Mouse (Mus musculus): Measurements from ENCODE around the gene B4galnt1. TPM values are rescaled to one million over a fixed set of nuclear protein-coding genes. Genes with fewer than 3 reads are reported as not detected.

B4galnt1 gene
- polyA plus RNA-seq (2014; fragmentation: Nextera tagmentation; extraction: Ambion mirVana), result 66.8 and 74.1 TPM in 2 replicates

- H3K4me1 ChIP-seq (ENCODE audit: control insufficient read depth, insufficient read depth, low read length), result peaks cover 9% of the 10 kb centered on the region; the same call in 1 of the 2 replicates
- H3K27me3 ChIP-seq (ENCODE audit: control insufficient read depth, insufficient read depth, low read length), result peaks cover 33% of the 10 kb centered on the region
- DNase-seq (peak; percentile 96), ATAC-seq (ENCODE audit: low FRiP score, low TSS enrichment) (peak; percentile 91)
- peak within 1 kb of the TSS; percentile 97 for H3K9ac ChIP-seq (replicated peaks; ENCODE audit: low read length)
- WGBS, result 2% methylated on average over 52 of the region's 52 CpGs
- H3K4me2 ChIP-seq (ENCODE audit: low read length), result peak within 1 kb of the TSS; percentile 93
- no peaks in the 10 kb centered on the region for H3K9me3 ChIP-seq (ENCODE audit: control insufficient read depth, low read length)
- H3K4me3 ChIP-seq (replicated peaks; ENCODE audit: low read depth, low read length), result peak within 1 kb of the TSS; percentile 73
- 0 out of 2 replicates have a peak, but pooled peaks cover 8% of the 10 kb centered on the region for H3K36me3 ChIP-seq (ENCODE audit: control insufficient read depth, insufficient read depth, low read length)
- H3K27ac ChIP-seq (replicated peaks; ENCODE audit: low read depth, low read length), result peak within 1 kb of the TSS; percentile 91
Observed at GRCm38 (mm10) chr10:127164631-127165353, at the start of gene B4galnt1. Gene B4galnt1, plus strand, starts transcription at chr10:127165225.

GRCm38 (mm10) chr10:127118470-127118869 is 46.6 kb upstream of the B4galnt1 start:
- Histone ChIP-seq H3K27me3 (ENCODE audit: control insufficient read depth, insufficient read depth, low read length) (no peaks in the 10 kb centered on the region), H3K4me1 (ENCODE audit: control insufficient read depth, insufficient read depth, low read length) (peaks cover 24% of the 10 kb centered on the region; the same call in 1 of the 2 replicates), H3K27ac (replicated peaks; ENCODE audit: low read depth, low read length) (no peak overlapping the region), H3K9ac (replicated peaks; ENCODE audit: low read length) (no peak overlapping the region), H3K9me3 (ENCODE audit: control insufficient read depth, low read length) (no peaks in the 10 kb centered on the region), H3K4me2 (ENCODE audit: low read length) (no peak overlapping the region), H3K36me3 (ENCODE audit: control insufficient read depth, insufficient read depth, low read length) (peaks cover 45% of the 10 kb centered on the region), H3K4me3 (replicated peaks; ENCODE audit: low read depth, low read length) (no peak overlapping the region)
- DNase-seq (no peak), ATAC-seq (ENCODE audit: low FRiP score, low TSS enrichment) (no peak)
- WGBS, result 95% methylated on average over 11 of the region's 11 CpGs

- no peaks in the 10 kb centered on the region for H3K9me3 ChIP-seq (ENCODE audit: control insufficient read depth, low read length)
- no peak overlapping the region for H3K4me2 ChIP-seq (ENCODE audit: low read length)
- peaks cover 24% of the 10 kb centered on the region; the same call in 1 of the 2 replicates for H3K4me1 ChIP-seq (ENCODE audit: control insufficient read depth, insufficient read depth, low read length)
- H3K4me3 ChIP-seq (replicated peaks; ENCODE audit: low read depth, low read length), result no peak overlapping the region
- WGBS, result 92% methylated on average over 10 of the region's 10 CpGs
- ATAC-seq (ENCODE audit: low FRiP score, low TSS enrichment) (no peak), DNase-seq (no peak)
- peaks cover 43% of the 10 kb centered on the region for H3K36me3 ChIP-seq (ENCODE audit: control insufficient read depth, insufficient read depth, low read length)
- H3K27me3 ChIP-seq (ENCODE audit: control insufficient read depth, insufficient read depth, low read length), result no peaks in the 10 kb centered on the region
- no peak overlapping the region for H3K9ac ChIP-seq (replicated peaks; ENCODE audit: low read length)
- H3K27ac ChIP-seq (replicated peaks; ENCODE audit: low read depth, low read length), result no peak overlapping the region
Observed at GRCm38 (mm10) chr10:127119229-127119628, 45.8 kb upstream of the B4galnt1 start.

GRCm38 (mm10) chr10:127120301-127121065 is 44.5 kb upstream of the B4galnt1 start:
- peak overlapping the region; percentile 81 for H3K4me2 ChIP-seq (ENCODE audit: low read length)
- DNase-seq (peak; percentile 22), ATAC-seq (ENCODE audit: low FRiP score, low TSS enrichment) (peak; percentile 46)
- no peaks in the 10 kb centered on the region for H3K9me3 ChIP-seq (ENCODE audit: control insufficient read depth, low read length)
- H3K36me3 ChIP-seq (ENCODE audit: control insufficient read depth, insufficient read depth, low read length), result peaks cover 38% of the 10 kb centered on the region
- no peaks in the 10 kb centered on the region for H3K27me3 ChIP-seq (ENCODE audit: control insufficient read depth, insufficient read depth, low read length)
- H3K4me3 ChIP-seq (replicated peaks; ENCODE audit: low read depth, low read length), result peak overlapping the region; percentile 79
- 3% methylated on average over 34 of the region's 34 CpGs for WGBS
- H3K4me1 ChIP-seq (ENCODE audit: control insufficient read depth, insufficient read depth, low read length), result peaks cover 24% of the 10 kb centered on the region; the same call in 1 of the 2 replicates
- peak overlapping the region; percentile 58; the same call in 1 of the 2 replicates for H3K27ac ChIP-seq (replicated peaks; ENCODE audit: low read depth, low read length)
- H3K9ac ChIP-seq (replicated peaks; ENCODE audit: low read length), result peak overlapping the region; percentile 71

GRCm38 (mm10) chr10:127121066-127121477 is 44.0 kb upstream of the B4galnt1 start, which contains the start of gene Os9:
Gene Os9, minus strand, starts transcription at chr10:127121131.
- Histone ChIP-seq H3K27me3 (ENCODE audit: control insufficient read depth, insufficient read depth, low read length) (no peaks in the 10 kb centered on the region), H3K9ac (replicated peaks; ENCODE audit: low read length) (peak within 1 kb of the TSS; percentile 71), H3K4me2 (ENCODE audit: low read length) (peak within 1 kb of the TSS; percentile 81), H3K9me3 (ENCODE audit: control insufficient read depth, low read length) (no peaks in the 10 kb centered on the region), H3K4me3 (replicated peaks; ENCODE audit: low read depth, low read length) (peak within 1 kb of the TSS; percentile 79), H3K27ac (replicated peaks; ENCODE audit: low read depth, low read length) (peak within 1 kb of the TSS; percentile 87), H3K36me3 (ENCODE audit: control insufficient read depth, insufficient read depth, low read length) (peaks cover 33% of the 10 kb centered on the region), H3K4me1 (ENCODE audit: control insufficient read depth, insufficient read depth, low read length) (peaks cover 24% of the 10 kb centered on the region; the same call in 1 of the 2 replicates)
- DNase-seq (peak; percentile 100), ATAC-seq (ENCODE audit: low FRiP score, low TSS enrichment) (peak; percentile 97)
- WGBS, result under 1% methylated on average over 19 of the region's 19 CpGs

GRCm38 (mm10) chr10:127122018-127122417 is 43.0 kb upstream of the B4galnt1 start:
- ATAC-seq (ENCODE audit: low FRiP score, low TSS enrichment) (no peak), DNase-seq (no peak)
- Histone ChIP-seq H3K4me3 (replicated peaks; ENCODE audit: low read depth, low read length) (peak overlapping the region; percentile 79), H3K9me3 (ENCODE audit: control insufficient read depth, low read length) (no peaks in the 10 kb centered on the region), H3K36me3 (ENCODE audit: control insufficient read depth, insufficient read depth, low read length) (peaks cover 24% of the 10 kb centered on the region), H3K27me3 (ENCODE audit: control insufficient read depth, insufficient read depth, low read length) (no peaks in the 10 kb centered on the region), H3K9ac (replicated peaks; ENCODE audit: low read length) (peak overlapping the region; percentile 44; the same call in 1 of the 2 replicates), H3K4me2 (ENCODE audit: low read length) (peak overlapping the region; percentile 49), H3K27ac (replicated peaks; ENCODE audit: low read depth, low read length) (peak overlapping the region; percentile 87), H3K4me1 (ENCODE audit: control insufficient read depth, insufficient read depth, low read length) (peaks cover 24% of the 10 kb centered on the region; the same call in 1 of the 2 replicates)
- 89% methylated on average over 3 of the region's 3 CpGs for WGBS

GRCm38 (mm10) chr10:127122784-127123435 is 42.1 kb upstream of the B4galnt1 start:
- ATAC-seq (ENCODE audit: low FRiP score, low TSS enrichment), result peak; percentile 31; the same call in 1 of the 2 replicates
- H3K4me3 ChIP-seq (replicated peaks; ENCODE audit: low read depth, low read length), result peak overlapping the region; percentile 79
- 13% methylated on average over 13 of the region's 13 CpGs for whole genome bisulfite sequencing

GRCm38 (mm10) chr10:127123436-127123805 is 41.6 kb upstream of the B4galnt1 start:
- peaks cover 11% of the 10 kb centered on the region for H3K36me3 ChIP-seq (ENCODE audit: control insufficient read depth, insufficient read depth, low read length)
- H3K4me1 ChIP-seq (ENCODE audit: control insufficient read depth, insufficient read depth, low read length), result peaks cover 24% of the 10 kb centered on the region; the same call in 1 of the 2 replicates
- WGBS, result 6% methylated on average over 4 of the region's 4 CpGs
- peak overlapping the region; percentile 87 for H3K27ac ChIP-seq (replicated peaks; ENCODE audit: low read depth, low read length)
- peak; percentile 88 for DNase-seq
- H3K4me2 ChIP-seq (ENCODE audit: low read length), result peak overlapping the region; percentile 49
- H3K27me3 ChIP-seq (ENCODE audit: control insufficient read depth, insufficient read depth, low read length), result no peaks in the 10 kb centered on the region
- ATAC-seq (ENCODE audit: low FRiP score, low TSS enrichment), result no peak
- H3K9me3 ChIP-seq (ENCODE audit: control insufficient read depth, low read length), result no peaks in the 10 kb centered on the region
- peak overlapping the region; percentile 79 for H3K4me3 ChIP-seq (replicated peaks; ENCODE audit: low read depth, low read length)
- H3K9ac ChIP-seq (replicated peaks; ENCODE audit: low read length), result peak overlapping the region; percentile 44

More at GRCm38 (mm10) chr10:127122784-127123435, 42.1 kb upstream of the B4galnt1 start:
- Histone ChIP-seq H3K36me3 (ENCODE audit: control insufficient read depth, insufficient read depth, low read length) (peaks cover 16% of the 10 kb centered on the region), H3K27ac (replicated peaks; ENCODE audit: low read depth, low read length) (peak overlapping the region; percentile 87), H3K4me1 (ENCODE audit: control insufficient read depth, insufficient read depth, low read length) (peaks cover 24% of the 10 kb centered on the region; the same call in 1 of the 2 replicates), H3K27me3 (ENCODE audit: control insufficient read depth, insufficient read depth, low read length) (no peaks in the 10 kb centered on the region), H3K9ac (replicated peaks; ENCODE audit: low read length) (peak overlapping the region; percentile 44), H3K4me2 (ENCODE audit: low read length) (peak overlapping the region; percentile 49), H3K9me3 (ENCODE audit: control insufficient read depth, low read length) (no peaks in the 10 kb centered on the region)
- DNase-seq, result peak; percentile 81

Data from midbrain, embryonic 14.5 days (tissue).